Mouse (Mus musculus): ENCODE measurements at regions not wholly inside any gene's neighbourhood (a gene's known extent, or its start where the extent isn't known, plus 50 kb on each side); places are given as distances from the start of the nearest gene placed in this dataset.

DNA sequence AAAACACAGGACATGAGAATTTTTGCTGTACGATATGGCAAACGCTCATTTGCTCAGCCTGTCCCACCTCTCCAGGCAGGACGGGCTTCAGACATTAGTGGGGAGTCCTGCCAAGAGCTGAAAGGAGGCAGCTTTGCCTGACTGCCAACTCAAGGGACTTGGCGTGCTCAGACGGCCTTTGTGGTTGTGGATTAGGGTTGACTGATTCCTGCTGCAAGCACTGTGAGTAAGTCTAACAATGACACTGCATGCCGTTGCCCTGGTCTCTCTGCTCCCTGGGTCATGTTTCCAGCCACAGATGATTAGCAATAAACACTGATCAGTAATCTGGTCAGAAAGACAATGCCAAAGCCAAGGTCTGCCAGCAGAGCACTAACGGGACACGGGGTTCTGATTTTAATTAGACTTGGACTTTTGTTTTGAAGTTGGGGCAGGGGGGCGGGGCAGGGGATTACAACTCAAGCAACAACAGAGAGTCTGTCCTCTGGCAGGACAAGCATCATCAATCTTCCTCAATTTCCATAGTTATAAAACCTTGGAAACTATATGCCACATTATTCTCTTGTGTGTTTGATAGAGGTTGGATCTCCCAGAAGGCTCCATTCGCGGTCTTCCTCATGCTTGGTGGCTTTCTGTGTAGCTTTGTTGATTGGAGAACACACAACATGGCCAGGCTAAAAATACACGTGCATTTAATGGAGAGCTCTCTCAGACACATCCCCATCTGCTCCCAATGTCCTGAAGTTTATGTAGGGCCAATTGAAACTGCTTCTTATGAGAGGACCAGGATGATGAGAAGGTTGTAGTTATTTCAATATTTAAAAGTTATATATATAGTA lies 486.6 kb downstream of the Ebf1 start:
- Histone ChIP-seq H3K4me1 (ENCODE audit: control insufficient read depth, insufficient read depth, low read length) (no peaks in the 10 kb centered on the region), H3K4me3 (ENCODE audit: low read depth, low read length) (no peak overlapping the region), H3K27ac (ENCODE audit: low read depth, low read length) (no peak overlapping the region), H3K36me3 (ENCODE audit: control insufficient read depth, insufficient read depth, low read length) (no peaks in the 10 kb centered on the region), H3K27me3 (ENCODE audit: control insufficient read depth, insufficient read depth, low read length) (no peaks in the 10 kb centered on the region), H3K9ac (replicated peaks; ENCODE audit: low read depth, low read length) (no peak overlapping the region), H3K4me2 (ENCODE audit: low read depth, low read length) (no peak overlapping the region), H3K9me3 (ENCODE audit: control insufficient read depth, low read length) (no peaks in the 10 kb centered on the region)
- peak; percentile 49; the same call in 1 of the 2 replicates for ATAC-seq (ENCODE audit: low read depth)
- 58% methylated on average over 12 of the region's 12 CpGs for WGBS

DNA sequence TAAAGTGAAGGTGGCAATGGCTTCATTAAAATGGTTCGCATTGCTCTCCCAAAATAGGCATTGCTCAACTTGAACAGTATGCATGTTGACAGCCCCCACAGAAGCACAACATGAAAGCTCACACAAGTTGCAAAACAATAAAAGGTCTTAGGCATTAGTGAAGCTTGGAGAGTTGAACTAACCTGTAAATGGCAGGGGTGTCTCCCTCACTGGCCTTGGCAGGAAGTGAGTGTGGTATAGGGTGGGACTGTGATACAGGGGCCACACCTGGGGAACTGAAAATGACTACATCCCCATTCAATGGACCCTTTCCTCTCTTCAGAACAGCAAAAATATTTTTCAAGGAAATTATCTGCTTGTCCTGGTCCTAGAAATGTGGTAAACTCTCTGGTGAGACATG lies 499.6 kb downstream of the Ebf1 start:
- WGBS: 96% methylated on average over 1 of the region's 1 CpGs
- no peak for ATAC-seq (ENCODE audit: low read depth)
- Histone ChIP-seq H3K27ac (ENCODE audit: low read depth, low read length) (no peak overlapping the region), H3K27me3 (ENCODE audit: control insufficient read depth, insufficient read depth, low read length) (no peaks in the 10 kb centered on the region), H3K9ac (replicated peaks; ENCODE audit: low read depth, low read length) (no peak overlapping the region), H3K36me3 (ENCODE audit: control insufficient read depth, insufficient read depth, low read length) (no peaks in the 10 kb centered on the region), H3K4me2 (ENCODE audit: low read depth, low read length) (no peak overlapping the region), H3K4me1 (ENCODE audit: control insufficient read depth, insufficient read depth, low read length) (no peaks in the 10 kb centered on the region), H3K9me3 (ENCODE audit: control insufficient read depth, low read length) (no peaks in the 10 kb centered on the region), H3K4me3 (ENCODE audit: low read depth, low read length) (no peak overlapping the region)

DNA sequence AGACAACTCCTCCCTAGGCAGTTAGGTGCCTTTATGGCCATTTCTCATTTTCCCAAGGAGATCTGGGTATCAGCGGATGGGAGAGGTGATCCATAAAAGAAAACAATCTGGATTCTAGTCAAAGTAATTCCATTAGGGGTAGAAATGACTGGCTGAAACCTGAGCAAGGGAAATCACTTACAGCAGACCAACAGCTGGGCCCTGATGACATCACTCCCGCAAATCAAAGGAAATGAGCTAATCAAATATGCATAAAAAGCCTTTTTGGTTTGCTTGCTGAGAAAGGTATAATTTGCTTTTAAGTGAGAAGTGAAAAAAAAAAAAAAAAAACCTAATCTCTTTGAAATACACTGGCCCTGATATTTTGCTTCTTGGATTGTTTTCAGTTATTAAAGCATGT lies 506.2 kb downstream of the Ebf1 start:
- Histone ChIP-seq H3K4me1 (ENCODE audit: control insufficient read depth, insufficient read depth, low read length) (no peaks in the 10 kb centered on the region), H3K36me3 (ENCODE audit: control insufficient read depth, insufficient read depth, low read length) (no peaks in the 10 kb centered on the region), H3K9me3 (ENCODE audit: control insufficient read depth, low read length) (no peaks in the 10 kb centered on the region), H3K9ac (replicated peaks; ENCODE audit: low read depth, low read length) (no peak overlapping the region), H3K4me2 (ENCODE audit: low read depth, low read length) (no peak overlapping the region), H3K27ac (ENCODE audit: low read depth, low read length) (no peak overlapping the region), H3K27me3 (ENCODE audit: control insufficient read depth, insufficient read depth, low read length) (no peaks in the 10 kb centered on the region), H3K4me3 (ENCODE audit: low read depth, low read length) (no peak overlapping the region)
- no peak for ATAC-seq (ENCODE audit: low read depth)
- WGBS: 39% methylated on average over 2 of the region's 2 CpGs

DNA sequence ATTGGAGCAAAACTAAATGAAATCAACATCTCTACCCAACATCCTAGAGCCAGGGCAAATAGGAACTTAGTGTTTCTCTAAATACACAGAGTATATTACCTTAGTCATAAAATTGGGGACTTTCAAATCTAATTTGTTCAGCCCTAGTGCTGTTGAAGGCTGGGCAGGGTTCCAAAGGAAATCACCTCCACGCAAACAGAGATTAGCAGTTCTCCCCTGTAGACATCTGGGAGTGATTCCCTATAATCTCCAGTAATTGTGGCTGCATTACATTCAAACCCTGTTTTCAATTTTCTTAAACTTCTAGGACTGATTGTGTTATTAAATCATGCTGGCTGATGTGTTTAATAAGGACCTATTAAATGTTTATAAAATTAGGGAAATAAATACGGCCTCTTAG lies 519.7 kb downstream of the Ebf1 start:
- Histone ChIP-seq H3K4me3 (ENCODE audit: low read depth, low read length) (no peak overlapping the region), H3K27me3 (ENCODE audit: control insufficient read depth, insufficient read depth, low read length) (no peaks in the 10 kb centered on the region), H3K4me1 (ENCODE audit: control insufficient read depth, insufficient read depth, low read length) (no peaks in the 10 kb centered on the region), H3K9me3 (ENCODE audit: control insufficient read depth, low read length) (no peaks in the 10 kb centered on the region), H3K27ac (ENCODE audit: low read depth, low read length) (no peak overlapping the region), H3K4me2 (ENCODE audit: low read depth, low read length) (no peak overlapping the region), H3K9ac (replicated peaks; ENCODE audit: low read depth, low read length) (no peak overlapping the region), H3K36me3 (ENCODE audit: control insufficient read depth, insufficient read depth, low read length) (no peaks in the 10 kb centered on the region)
- no peak for ATAC-seq (ENCODE audit: low read depth)
- 69% methylated on average over 2 of the region's 2 CpGs for WGBS

DNA sequence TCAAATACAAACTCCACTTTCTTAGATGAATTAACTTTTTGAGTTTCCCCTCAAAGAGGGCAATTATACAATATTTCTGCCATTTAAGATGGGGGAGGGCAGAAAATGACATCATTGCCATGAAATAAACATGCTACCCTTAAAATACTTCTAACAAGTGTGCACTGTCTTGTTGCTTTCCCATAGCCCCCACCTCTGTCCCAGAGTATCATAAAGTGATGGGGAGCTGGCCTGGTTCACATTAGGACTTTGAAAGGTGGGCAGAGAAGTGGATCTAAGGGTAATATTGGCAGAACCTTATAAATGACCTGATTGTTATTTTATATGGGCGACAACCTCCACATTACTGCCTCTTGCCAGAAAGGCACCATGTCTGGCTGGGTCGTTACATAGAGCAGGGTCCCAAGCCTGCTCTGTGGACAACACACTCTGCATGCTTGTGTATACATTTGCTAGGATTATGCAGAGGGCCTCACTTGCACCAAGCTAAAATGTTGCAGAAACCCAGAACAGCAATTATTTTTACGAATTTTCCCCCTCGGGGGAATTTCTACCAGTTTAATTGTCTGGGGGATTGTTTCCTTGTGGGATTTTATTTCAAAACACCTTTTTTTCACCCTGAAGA lies 521.3 kb downstream of the Ebf1 start:
- Histone ChIP-seq H3K27ac (ENCODE audit: low read depth, low read length) (no peak overlapping the region), H3K9me3 (ENCODE audit: control insufficient read depth, low read length) (no peaks in the 10 kb centered on the region), H3K27me3 (ENCODE audit: control insufficient read depth, insufficient read depth, low read length) (no peaks in the 10 kb centered on the region), H3K4me2 (ENCODE audit: low read depth, low read length) (no peak overlapping the region), H3K9ac (replicated peaks; ENCODE audit: low read depth, low read length) (no peak overlapping the region), H3K36me3 (ENCODE audit: control insufficient read depth, insufficient read depth, low read length) (no peaks in the 10 kb centered on the region), H3K4me3 (ENCODE audit: low read depth, low read length) (no peak overlapping the region), H3K4me1 (ENCODE audit: control insufficient read depth, insufficient read depth, low read length) (no peaks in the 10 kb centered on the region)
- 73% methylated on average over 4 of the region's 4 CpGs for WGBS
- no peak for ATAC-seq (ENCODE audit: low read depth)

DNA sequence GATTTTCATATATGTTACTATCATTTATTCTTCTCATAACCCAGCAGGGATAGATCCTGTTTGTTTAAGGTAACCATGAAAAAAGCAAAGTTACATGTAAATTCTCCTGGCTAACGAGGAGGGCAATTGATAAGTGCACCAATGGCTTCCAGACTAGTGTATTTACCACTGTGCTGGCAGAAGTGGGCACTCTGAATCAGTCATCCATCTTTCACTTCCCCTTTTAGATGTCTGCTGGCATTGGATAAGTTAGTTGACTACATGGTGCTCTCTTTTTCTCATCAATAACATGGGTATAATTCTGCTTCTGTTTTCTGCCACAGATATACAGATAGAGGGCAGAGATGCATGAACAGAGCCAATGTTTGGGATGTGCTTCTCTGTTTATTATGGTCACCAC lies 523.4 kb downstream of the Ebf1 start:
- 81% methylated on average over 1 of the region's 1 CpGs for WGBS
- ATAC-seq (ENCODE audit: low read depth): no peak
- Histone ChIP-seq H3K27ac (ENCODE audit: low read depth, low read length) (no peak overlapping the region), H3K9ac (replicated peaks; ENCODE audit: low read depth, low read length) (no peak overlapping the region), H3K9me3 (ENCODE audit: control insufficient read depth, low read length) (no peaks in the 10 kb centered on the region), H3K36me3 (ENCODE audit: control insufficient read depth, insufficient read depth, low read length) (no peaks in the 10 kb centered on the region), H3K27me3 (ENCODE audit: control insufficient read depth, insufficient read depth, low read length) (no peaks in the 10 kb centered on the region), H3K4me1 (ENCODE audit: control insufficient read depth, insufficient read depth, low read length) (no peaks in the 10 kb centered on the region), H3K4me3 (ENCODE audit: low read depth, low read length) (no peak overlapping the region), H3K4me2 (ENCODE audit: low read depth, low read length) (no peak overlapping the region)

DNA sequence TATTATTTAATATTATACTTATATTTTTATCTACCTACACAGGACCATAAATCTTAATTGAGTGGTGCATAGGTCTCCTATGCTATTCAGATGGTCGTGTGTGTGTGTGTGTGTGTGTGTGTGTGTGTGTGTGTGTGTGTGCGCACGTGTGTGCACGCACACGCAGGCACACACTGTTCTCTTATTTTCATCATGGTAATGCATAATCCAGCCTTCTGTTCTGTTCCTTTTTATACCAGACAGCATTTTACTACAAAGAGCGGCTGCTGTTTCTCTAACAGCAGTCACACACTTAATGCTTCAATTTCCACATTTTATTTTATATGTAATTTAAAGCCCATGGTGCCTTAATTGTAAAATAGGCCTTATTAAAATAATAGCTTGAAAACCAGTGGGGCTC lies 537.0 kb downstream of the Ebf1 start:
- Histone ChIP-seq H3K4me2 (ENCODE audit: low read depth, low read length) (no peak overlapping the region), H3K27me3 (ENCODE audit: control insufficient read depth, insufficient read depth, low read length) (no peaks in the 10 kb centered on the region), H3K27ac (ENCODE audit: low read depth, low read length) (peak overlapping the region; percentile 70), H3K9me3 (ENCODE audit: control insufficient read depth, low read length) (no peaks in the 10 kb centered on the region), H3K36me3 (ENCODE audit: control insufficient read depth, insufficient read depth, low read length) (no peaks in the 10 kb centered on the region), H3K9ac (replicated peaks; ENCODE audit: low read depth, low read length) (no peak overlapping the region), H3K4me3 (ENCODE audit: low read depth, low read length) (no peak overlapping the region), H3K4me1 (ENCODE audit: control insufficient read depth, insufficient read depth, low read length) (peaks cover 3% of the 10 kb centered on the region; the same call in 1 of the 2 replicates)
- 47% methylated on average over 6 of the region's 6 CpGs for WGBS
- peak; percentile 75 for ATAC-seq (ENCODE audit: low read depth)

DNA sequence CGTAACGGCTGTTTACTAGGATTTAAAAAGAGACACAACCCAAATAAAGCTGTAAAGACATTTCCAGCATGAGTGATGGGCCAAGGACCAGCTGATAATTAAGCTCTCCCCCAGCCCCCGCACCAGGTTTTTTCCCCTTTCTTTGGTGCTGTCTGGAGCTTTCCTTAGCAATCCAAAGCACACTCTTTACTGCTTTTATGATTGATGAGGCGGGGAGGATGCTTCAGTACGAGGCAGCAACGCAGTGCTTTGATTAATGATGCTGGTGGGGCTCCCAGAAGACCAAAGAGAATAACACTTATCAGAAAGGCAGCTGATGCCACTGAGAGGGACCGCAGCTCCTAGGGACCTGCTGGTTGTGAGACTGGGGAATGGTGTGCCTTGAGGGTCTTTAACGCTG lies 537.4 kb downstream of the Ebf1 start:
- WGBS: 10% methylated on average over 8 of the region's 8 CpGs
- Histone ChIP-seq H3K4me2 (ENCODE audit: low read depth, low read length) (0 out of 2 replicates have a peak overlapping the region, but pooled peaks have one; percentile 14), H3K9ac (replicated peaks; ENCODE audit: low read depth, low read length) (no peak overlapping the region)

DNA sequence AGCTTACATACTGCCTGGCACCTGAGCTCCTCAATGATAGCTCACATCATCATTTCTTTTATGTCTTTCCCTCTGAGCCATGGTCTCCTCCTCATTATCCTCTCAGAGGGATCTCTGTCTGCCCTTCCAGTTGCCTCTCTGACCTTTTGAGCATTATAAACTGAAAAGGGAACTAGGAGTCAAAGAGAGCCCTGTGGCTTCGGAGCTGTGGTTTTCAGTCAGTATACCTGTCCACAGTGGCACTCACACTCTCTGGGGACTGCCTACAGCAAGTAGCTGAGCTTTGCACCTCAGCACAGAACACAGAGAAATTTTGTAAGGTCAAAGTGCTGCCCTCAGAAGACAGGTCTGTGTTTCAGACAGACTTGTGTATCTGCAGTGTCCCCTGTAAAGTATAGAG lies 538.7 kb downstream of the Ebf1 start:
- Histone ChIP-seq H3K27ac (ENCODE audit: low read depth, low read length) (no peak overlapping the region), H3K9ac (replicated peaks; ENCODE audit: low read depth, low read length) (no peak overlapping the region), H3K36me3 (ENCODE audit: control insufficient read depth, insufficient read depth, low read length) (no peaks in the 10 kb centered on the region), H3K27me3 (ENCODE audit: control insufficient read depth, insufficient read depth, low read length) (no peaks in the 10 kb centered on the region), H3K9me3 (ENCODE audit: control insufficient read depth, low read length) (no peaks in the 10 kb centered on the region), H3K4me3 (ENCODE audit: low read depth, low read length) (no peak overlapping the region), H3K4me1 (ENCODE audit: control insufficient read depth, insufficient read depth, low read length) (peaks cover 3% of the 10 kb centered on the region; the same call in 1 of the 2 replicates), H3K4me2 (ENCODE audit: low read depth, low read length) (no peak overlapping the region)
- no peak for ATAC-seq (ENCODE audit: low read depth)
- WGBS: 88% methylated on average over 1 of the region's 1 CpGs

More for the DNA sequence above, 537.4 kb downstream of the Ebf1 start:
- Histone ChIP-seq H3K27ac (ENCODE audit: low read depth, low read length) (peak overlapping the region; percentile 70), H3K4me3 (ENCODE audit: low read depth, low read length) (no peak overlapping the region), H3K4me1 (ENCODE audit: control insufficient read depth, insufficient read depth, low read length) (peaks cover 3% of the 10 kb centered on the region; the same call in 1 of the 2 replicates), H3K36me3 (ENCODE audit: control insufficient read depth, insufficient read depth, low read length) (no peaks in the 10 kb centered on the region), H3K9me3 (ENCODE audit: control insufficient read depth, low read length) (no peaks in the 10 kb centered on the region), H3K27me3 (ENCODE audit: control insufficient read depth, insufficient read depth, low read length) (no peaks in the 10 kb centered on the region)
- peak; percentile 86 for ATAC-seq (ENCODE audit: low read depth)
